Comparison of ENCODE assay signal across 26 mouse cellular contexts in genomic region chr5:32693411-32693810, GRCm38 (mm10).
"Had no signal": no experiment of that assay in that cellular context is flagged by ENCODE, and none has a peak within 500 bp of the region (broad histone marks: within the 10 kb centered on the region; RNA-seq: fewer than 3 reads in every experiment).

No protein-coding gene starts in this region.

- DNase-seq: gastrocnemius, postnatal 14 days; gastrocnemius, postnatal 36 days; heart, adult 18-20 months; heart, postnatal 4 days; kidney, adult 18-20 months; kidney, adult 8-10 months; kidney, postnatal 10 days; kidney, postnatal 25 days; kidney, postnatal 4 days; liver had no signal

- ATAC-seq: hindbrain, embryonic 16.5 days; inflammation-experienced regulatory T-cells, adult 6 months; intestine, embryonic 15.5 days; intestine, postnatal 0 days had no signal

- H3K27ac ChIP-seq: heart, embryonic 10.5 days; heart, embryonic 15.5 days; hindbrain, embryonic 10.5 days; hindbrain, embryonic 12.5 days; hindbrain, embryonic 14.5 days; intestine, embryonic 15.5 days; layer of hippocampus, adult 2 months; left cerebral cortex, adult 2 months; limb, embryonic 10.5 days; limb, embryonic 12.5 days; liver, embryonic 14.5 days had no signal

- H3K36me3 ChIP-seq: heart, embryonic 12.5 days; heart, embryonic 15.5 days; hindbrain, embryonic 10.5 days; hindbrain, embryonic 12.5 days; intestine, embryonic 15.5 days had no signal

- H3K27me3 ChIP-seq: heart, embryonic 12.5 days; heart, embryonic 15.5 days; hindbrain, embryonic 12.5 days; intestine, embryonic 15.5 days; limb, embryonic 12.5 days had no signal

- H3K9ac ChIP-seq: heart, embryonic 12.5 days; heart, embryonic 15.5 days; hindbrain, embryonic 12.5 days; hindbrain, embryonic 14.5 days; intestine, embryonic 15.5 days; limb, embryonic 12.5 days; liver, embryonic 14.5 days had no signal

- H3K4me2 ChIP-seq: heart, embryonic 12.5 days; heart, embryonic 15.5 days; hindbrain, embryonic 12.5 days; hindbrain, embryonic 14.5 days; intestine, embryonic 15.5 days; limb, embryonic 12.5 days; liver, embryonic 11.5 days had no signal

- H3K9me3 ChIP-seq: heart, embryonic 10.5 days; heart, embryonic 12.5 days; heart, embryonic 15.5 days; hindbrain, embryonic 10.5 days; hindbrain, embryonic 12.5 days; intestine, embryonic 15.5 days; limb, embryonic 10.5 days; limb, embryonic 12.5 days had no signal

- H3K4me3 ChIP-seq: heart, embryonic 10.5 days; heart, embryonic 12.5 days; heart, embryonic 15.5 days; hindbrain, embryonic 10.5 days; hindbrain, embryonic 12.5 days; intestine, embryonic 15.5 days; layer of hippocampus, adult 2 months; left cerebral cortex, adult 2 months; limb, embryonic 10.5 days; limb, embryonic 12.5 days had no signal

- H3K4me1 ChIP-seq: heart, embryonic 10.5 days; heart, embryonic 15.5 days; hindbrain, embryonic 10.5 days; hindbrain, embryonic 12.5 days; intestine, embryonic 15.5 days; limb, embryonic 10.5 days; limb, embryonic 12.5 days had no signal
